Comparison of ENCODE assay signal across 7 mouse cellular contexts in genomic region chr14:21995031-21995754, GRCm38 (mm10). TPM values are rescaled to one million over a fixed set of nuclear protein-coding genes. Genes with fewer than 3 reads are reported as not detected.
A peak's percentile ranks its signal among the peaks of the same experiment; 100 is the strongest.
DNase-seq lines count a peak whose midpoint lies in the region; ATAC-seq and TF ChIP-seq lines count a peak whose summit lies in the region.

No protein-coding gene starts in this region.

- H3K4me1 ChIP-seq in kidney, adult 2 months (ENCODE audit: control insufficient read depth, insufficient read depth, low read length) = peaks cover 3% of the 10 kb centered on the region; the same call in 1 of the 2 replicates
- H3K4me1 ChIP-seq in lung, embryonic 14.5 days (ENCODE audit: insufficient read depth) = peaks cover 13% of the 10 kb centered on the region
- H3K4me1 ChIP-seq in neural tube, embryonic 14.5 days (ENCODE audit: control insufficient read depth, insufficient read depth, low read length) = peaks cover 25% of the 10 kb centered on the region

- no peaks in the 10 kb centered on the region for H3K27me3 ChIP-seq in kidney, adult 2 months (replicated peaks; ENCODE audit: control insufficient read depth, insufficient read depth, low read length)
- H3K27me3 ChIP-seq in lung, embryonic 14.5 days (ENCODE audit: insufficient read depth, low read length) = no peaks in the 10 kb centered on the region
- no peaks in the 10 kb centered on the region for H3K27me3 ChIP-seq in neural tube, embryonic 14.5 days (ENCODE audit: control insufficient read depth, insufficient read depth, low read length)

- TF ChIP-seq CTCF in kidney, adult 2 months (conservative IDR thresholded peaks at IDR 0.05; ENCODE audit: insufficient read depth, insufficient read length, low read depth, low read length) = no peak
- TF ChIP-seq CTCF in lung, embryonic 14.5 days (IDR thresholded peaks at IDR 0.05; ENCODE audit: low read depth) = no peak

- DNase-seq in embryo, embryonic 11.5 days (ENCODE audit: low read depth, low spot score) = peak; percentile 62
- DNase-seq in heart, adult 9 months (ENCODE audit: low spot score in 2 of 2) = peak; percentile 46 to 66
- peak; percentile 94 for DNase-seq in kidney, adult 2 months
- DNase-seq in lung, embryonic 14.5 days = peak; percentile 93
- peak; percentile 61 for DNase-seq in urinary bladder, postnatal 25 days (ENCODE audit: low spot score)

- H3K9ac ChIP-seq in lung, embryonic 14.5 days = peak overlapping the region; percentile 64
- H3K9ac ChIP-seq in neural tube, embryonic 14.5 days (replicated peaks; ENCODE audit: low read depth, low read length) = peak overlapping the region; percentile 52

- ATAC-seq in activated CD4-positive, CD25-positive, alpha-beta regulatory T cell, adult 4 months = peak; percentile 73
- ATAC-seq in lung, embryonic 14.5 days (ENCODE audit: insufficient read depth) = peak; percentile 78
- ATAC-seq in neural tube, embryonic 14.5 days (ENCODE audit: low read depth) = peak; percentile 75

- peak overlapping the region; percentile 95 for H3K27ac ChIP-seq in kidney, adult 2 months (ENCODE audit: insufficient read depth, low read depth, low read length)
- H3K27ac ChIP-seq in lung, embryonic 14.5 days (ENCODE audit: low read depth) = peak overlapping the region; percentile 76
- peak overlapping the region; percentile 64 for H3K27ac ChIP-seq in neural tube, embryonic 14.5 days (ENCODE audit: low read depth, low read length)

- peak overlapping the region; percentile 97 for H3K4me2 ChIP-seq in lung, embryonic 14.5 days
- H3K4me2 ChIP-seq in neural tube, embryonic 14.5 days (ENCODE audit: low read depth, low read length) = peak overlapping the region; percentile 79

- peak overlapping the region; percentile 81 for H3K4me3 ChIP-seq in kidney, adult 2 months (ENCODE audit: insufficient read depth, low read depth, low read length)
- H3K4me3 ChIP-seq in lung, embryonic 14.5 days (ENCODE audit: low read depth, low read length) = peak overlapping the region; percentile 60
- H3K4me3 ChIP-seq in neural tube, embryonic 14.5 days (ENCODE audit: low read depth, low read length) = peak overlapping the region; percentile 49

- no peaks in the 10 kb centered on the region for H3K9me3 ChIP-seq in lung, embryonic 14.5 days (ENCODE audit: low read depth, low read length)
- H3K9me3 ChIP-seq in neural tube, embryonic 14.5 days (ENCODE audit: control insufficient read depth, low read length) = no peaks in the 10 kb centered on the region

- no peaks in the 10 kb centered on the region for H3K36me3 ChIP-seq in kidney, adult 2 months (ENCODE audit: control insufficient read depth, insufficient read depth, low read length)
- no peaks in the 10 kb centered on the region for H3K36me3 ChIP-seq in lung, embryonic 14.5 days (ENCODE audit: insufficient read depth)
- no peaks in the 10 kb centered on the region for H3K36me3 ChIP-seq in neural tube, embryonic 14.5 days (ENCODE audit: control insufficient read depth, insufficient read depth, low read length)

- 2% methylated on average over 36 of the region's 36 CpGs for WGBS in kidney, adult 2 months
- WGBS in lung, embryonic 14.5 days = under 1% methylated on average over 36 of the region's 36 CpGs
- under 1% methylated on average over 36 of the region's 36 CpGs for WGBS in neural tube, embryonic 14.5 days

- TF ChIP-seq POLR2A in kidney, adult 2 months (IDR thresholded peaks at IDR 0.05; ENCODE audit: low read depth, low read length) = peak; percentile 38

RNA-seq across cellular contexts. Expression of gene Zfp503, which starts 5.8 kb away (rescaled TPM):
- polyA plus RNA-seq in activated CD4-positive, CD25-positive, alpha-beta regulatory T cell, adult 4 months (2017; shearing (Covaris generic)) = not detected
- polyA plus RNA-seq in kidney, adult 2 months (2012; rRNA removed) = 56.9 and 85.8 TPM in 2 replicates
- 20.4 and 22.0 TPM in 2 replicates for polyA plus RNA-seq in lung, embryonic 14.5 days (2014; fragmentation: Nextera tagmentation; extraction: Ambion mirVana)
- 7.0 TPM in 2 replicates for polyA plus RNA-seq in neural tube, embryonic 14.5 days (2014; fragmentation: Nextera tagmentation; extraction: Ambion mirVana)

RNA-seq across cellular contexts. Expression of gene Lrmda, which starts 24.3 kb away (rescaled TPM):
- polyA plus RNA-seq in activated CD4-positive, CD25-positive, alpha-beta regulatory T cell, adult 4 months (2017; shearing (Covaris generic)) = not detected
- 3.3 TPM in 2 replicates for polyA plus RNA-seq in kidney, adult 2 months (2012; rRNA removed)
- polyA plus RNA-seq in lung, embryonic 14.5 days (2014; fragmentation: Nextera tagmentation; extraction: Ambion mirVana) = 0.35 and 1.1 TPM in 2 replicates
- 0.28 and 0.35 TPM in 2 replicates for polyA plus RNA-seq in neural tube, embryonic 14.5 days (2014; fragmentation: Nextera tagmentation; extraction: Ambion mirVana)

Comparison
In these comparisons a context has a peak if more than half of its experiments do, and no peak if none do; other contexts are left out.
1. Peak in every context shown above with its lines: DNase-seq, ATAC-seq, H3K4me3 ChIP-seq and H3K27ac ChIP-seq.